Mouse (Mus musculus): ENCODE measurements around the gene Hnrnph1.
A peak's percentile ranks its signal among the peaks of the same experiment; 100 is the strongest.
"Not testable (repeated sequence)": the region's sequence is repeated elsewhere in the genome, so short reads cannot be mapped to it uniquely, and the experiment has no call there.

Hnrnph1 gene

DNA sequence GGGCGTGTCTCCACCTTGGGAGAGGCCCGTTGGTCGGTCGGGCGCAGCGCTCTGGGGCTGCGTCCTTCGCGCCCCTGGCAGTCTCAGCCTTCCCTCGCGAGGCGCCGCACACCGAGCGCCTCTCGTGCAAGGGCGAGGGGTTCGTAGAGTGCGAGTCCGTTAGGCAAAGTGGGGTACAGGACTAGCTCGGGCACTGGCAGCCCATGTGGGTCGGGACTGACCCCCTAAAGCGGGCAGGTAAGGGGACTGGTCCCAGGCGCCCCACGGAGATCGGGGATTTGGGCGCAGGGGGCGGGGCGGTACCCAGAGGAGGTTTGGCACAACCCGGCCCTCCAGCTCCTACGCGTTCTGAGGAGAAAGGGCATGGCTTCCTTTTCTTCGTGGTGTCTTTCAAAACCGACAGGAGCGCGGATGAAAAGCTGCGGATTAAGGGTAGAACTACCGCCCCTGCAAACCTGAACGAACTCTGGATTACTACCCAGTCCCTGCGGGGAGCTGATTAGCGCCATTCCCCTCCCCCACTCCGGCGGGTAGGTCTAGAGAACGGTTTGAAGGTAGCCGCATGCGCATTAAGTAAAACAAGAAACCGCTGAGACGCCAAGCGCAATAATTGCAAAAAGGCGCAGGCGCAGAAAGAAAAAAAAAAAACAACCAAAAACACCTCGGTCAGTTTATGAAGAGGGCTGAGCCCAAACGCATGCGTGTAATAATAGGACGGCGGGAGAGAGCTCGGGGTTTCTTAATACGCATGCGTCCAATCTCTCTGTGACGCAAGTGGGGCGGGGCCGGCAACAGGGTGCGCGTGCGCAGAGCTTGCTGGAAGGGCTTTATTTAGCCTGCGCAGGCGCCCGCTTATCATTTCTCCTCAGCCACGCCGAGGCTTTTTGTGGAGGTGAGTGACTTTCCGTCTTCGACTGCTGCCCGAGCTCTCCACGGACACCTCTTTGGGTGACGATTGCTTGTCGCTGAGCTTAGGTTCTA is at the start of gene Hnrnph1:
Gene Hnrnph1, plus strand, starts transcription at position 80 of the 981 bp plus-strand sequence.
- peak; percentile 99 for DNase-seq

GRCm38 (mm10) chr11:50328075-50328625 is 48.6 kb upstream of the Hnrnph1 start:
- DNase-seq: no peak

GRCm38 (mm10) chr11:50329378-50329777 is 47.4 kb upstream of the Hnrnph1 start:
- DNase-seq: no peak

- DNase-seq: no peak
Measured at GRCm38 (mm10) chr11:50333181-50333580, 43.6 kb upstream of the Hnrnph1 start.

- no peak for DNase-seq
Measured at GRCm38 (mm10) chr11:50336126-50336525, 40.7 kb upstream of the Hnrnph1 start.

- DNase-seq: no peak
Measured at GRCm38 (mm10) chr11:50336891-50337290, 39.9 kb upstream of the Hnrnph1 start.

DNA sequence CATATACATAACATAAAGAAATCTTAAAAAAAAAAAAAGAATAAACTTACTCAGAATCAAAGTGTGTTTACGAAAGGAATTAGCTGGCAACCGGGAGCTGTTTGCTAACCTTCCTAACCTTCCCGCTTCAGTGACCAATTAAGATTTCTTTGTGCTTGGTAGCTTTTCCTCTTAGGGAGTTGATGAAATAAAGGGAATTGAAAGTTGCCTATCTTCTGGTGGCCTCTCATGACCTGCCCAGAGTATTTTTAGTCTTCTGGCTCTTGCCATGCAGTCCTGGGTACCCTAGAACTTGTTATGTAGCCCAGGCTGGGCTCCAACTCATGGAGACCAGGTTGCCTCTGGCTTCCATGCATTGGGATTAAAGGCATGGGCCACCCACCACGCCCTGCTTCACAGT is 31.3 kb upstream of the Hnrnph1 start:
- no peak for DNase-seq

DNA sequence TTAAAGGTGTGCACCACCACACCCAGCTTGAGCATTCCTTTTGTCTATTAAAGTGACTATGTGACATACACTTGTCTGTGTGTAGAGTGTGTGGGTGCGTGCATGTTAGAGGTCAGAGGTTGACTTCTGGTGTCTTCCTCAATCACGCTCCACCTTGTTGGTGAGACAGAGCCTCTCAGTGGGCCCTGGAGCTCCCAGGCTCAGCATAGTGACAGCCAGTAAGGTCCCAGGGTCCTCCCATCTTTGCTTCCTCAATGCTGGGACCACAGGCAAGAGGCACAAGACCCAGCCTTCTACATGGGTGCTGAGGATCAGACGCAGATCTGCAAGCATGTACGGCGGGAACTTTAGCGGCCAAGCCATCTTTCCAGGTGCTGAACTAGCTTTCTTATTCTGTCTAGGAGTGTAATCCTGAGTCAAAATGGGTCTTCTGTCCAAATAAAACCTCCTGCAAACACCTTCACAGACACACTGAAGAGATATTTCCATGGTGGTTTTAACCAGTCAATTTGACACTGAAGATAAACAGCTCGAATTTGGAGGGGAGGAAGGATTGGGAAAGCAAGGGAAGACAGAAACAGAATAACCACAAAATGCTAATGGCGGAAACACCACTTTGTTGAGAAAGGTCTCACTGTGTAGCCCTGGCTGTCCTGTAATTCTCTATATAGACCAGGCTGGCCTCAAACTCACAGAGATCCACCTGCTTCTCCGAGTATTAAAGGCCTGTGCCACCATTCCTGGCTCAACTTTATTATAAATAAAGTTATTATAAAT is 30.3 kb upstream of the Hnrnph1 start:
- DNase-seq: no peak

GRCm38 (mm10) chr11:50352177-50352576 is 24.6 kb upstream of the Hnrnph1 start:
- DNase-seq: no peak

DNA sequence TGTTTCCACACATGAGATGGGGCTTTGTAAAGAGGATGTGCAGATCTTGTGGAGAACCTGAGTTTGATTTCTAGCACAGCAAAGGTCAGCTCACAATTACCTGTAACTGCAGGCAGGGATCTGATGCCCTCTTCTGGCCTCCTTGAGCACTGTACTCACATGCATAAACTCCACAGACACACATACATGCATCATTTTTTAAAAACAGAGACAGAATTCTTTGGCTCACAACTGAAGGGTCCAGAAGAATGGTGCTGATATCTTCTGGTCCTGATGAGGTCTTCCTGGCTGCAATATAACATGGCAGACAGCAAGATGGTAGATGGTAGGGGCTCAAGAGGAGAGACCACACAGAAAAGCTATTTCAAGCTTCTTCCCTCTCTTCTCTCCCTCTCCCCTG is 22.6 kb upstream of the Hnrnph1 start, which contains the start of gene Cby3:
Gene Cby3, plus strand, starts transcription at position 301 of the 400 bp plus-strand sequence.
- no peak for DNase-seq

DNA sequence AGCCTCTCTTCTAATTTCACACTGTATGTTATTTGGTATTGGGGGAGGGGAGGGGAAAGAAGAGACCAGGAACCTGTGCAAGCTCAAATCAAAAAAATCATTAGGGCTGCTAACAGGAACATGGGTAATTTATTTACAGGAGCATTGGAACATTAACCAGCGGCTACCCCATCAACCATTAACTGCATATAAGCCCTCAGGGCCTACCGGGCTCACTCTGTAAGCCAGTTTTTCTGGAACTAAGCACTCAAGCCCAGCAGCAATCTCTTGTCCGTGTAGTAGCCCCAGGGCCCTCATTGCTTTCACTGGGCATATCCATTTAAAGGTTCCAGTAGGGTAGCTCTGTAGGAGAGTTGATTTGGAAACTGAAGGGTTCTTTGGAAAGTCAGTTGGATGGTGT is 21.9 kb upstream of the Hnrnph1 start:
- DNase-seq: no peak

DNA sequence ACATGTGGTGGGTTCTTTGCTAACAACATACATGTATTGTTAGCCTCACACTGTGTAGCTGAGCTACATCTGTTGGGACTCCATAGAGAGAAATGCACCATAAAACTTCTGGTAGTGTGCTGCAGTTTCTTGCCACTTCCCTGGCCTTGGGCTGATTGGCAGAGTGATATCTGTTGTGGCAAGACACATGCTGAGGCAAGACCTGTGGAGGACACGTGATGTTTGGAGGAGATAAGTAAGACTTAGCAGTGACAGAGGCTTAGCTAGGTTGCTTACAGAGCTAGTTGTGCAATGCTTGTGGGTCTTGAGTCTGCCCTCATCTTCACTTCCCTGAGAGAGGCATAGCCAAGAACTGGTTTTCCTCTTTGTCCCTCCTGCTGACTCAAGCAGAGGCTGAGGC is 21.4 kb upstream of the Hnrnph1 start:
- DNase-seq: no peak

- DNase-seq: peak; percentile 67
Measured at GRCm38 (mm10) chr11:50358950-50359861, 17.6 kb upstream of the Hnrnph1 start.

GRCm38 (mm10) chr11:50361282-50361681 is 15.5 kb upstream of the Hnrnph1 start:
- not testable (repeated sequence) for DNase-seq

DNA sequence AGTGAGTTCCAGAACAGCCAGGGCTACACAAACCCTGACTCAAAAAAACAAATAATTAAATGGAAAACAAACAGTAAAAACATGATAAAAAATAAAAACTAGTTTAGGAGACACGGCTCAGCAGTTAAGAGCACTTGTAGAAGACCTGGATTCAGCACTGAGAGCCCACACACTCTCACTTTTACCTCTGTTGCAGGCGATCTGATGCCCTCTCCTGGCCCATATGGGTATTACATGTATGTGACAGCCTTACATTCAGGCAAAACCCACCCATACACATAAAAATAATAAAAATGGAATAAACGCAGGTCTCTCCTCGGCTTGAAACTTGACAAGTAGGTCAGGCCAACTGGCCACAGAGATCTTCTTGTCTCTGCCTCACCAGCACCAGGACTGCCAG is 12.2 kb upstream of the Hnrnph1 start:
- DNase-seq: peak; percentile 77

- no peak for DNase-seq
Measured at GRCm38 (mm10) chr11:50365322-50365721, 11.5 kb upstream of the Hnrnph1 start.

- DNase-seq: no peak
Measured at GRCm38 (mm10) chr11:50367531-50367930, 9.3 kb upstream of the Hnrnph1 start.

GRCm38 (mm10) chr11:50369360-50369911 is 7.4 kb upstream of the Hnrnph1 start:
- DNase-seq: no peak

DNA sequence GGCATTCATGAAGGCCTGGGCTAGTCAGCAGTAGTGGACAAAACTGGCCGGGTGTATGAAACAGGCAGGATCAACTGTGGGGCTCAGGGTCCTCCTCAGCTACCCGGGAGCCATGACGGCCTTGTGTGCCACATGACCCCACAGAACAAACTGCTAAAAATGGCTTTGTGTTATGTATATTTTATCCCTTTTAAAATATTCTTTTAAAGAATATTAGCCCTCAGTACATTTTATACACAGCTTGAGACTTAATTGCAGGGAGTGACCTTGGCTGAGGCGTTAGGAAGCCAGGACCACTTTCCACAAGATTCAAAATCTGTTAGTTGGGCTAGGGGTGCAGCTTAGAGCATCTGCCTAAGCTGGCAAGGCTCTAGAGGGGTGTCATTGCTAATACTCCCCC is 5.8 kb upstream of the Hnrnph1 start:
- DNase-seq: no peak

GRCm38 (mm10) chr11:50371399-50371841 is 5.4 kb upstream of the Hnrnph1 start:
- DNase-seq: peak; percentile 72

GRCm38 (mm10) chr11:50371911-50372310 is 4.9 kb upstream of the Hnrnph1 start:
- no peak for DNase-seq

DNA sequence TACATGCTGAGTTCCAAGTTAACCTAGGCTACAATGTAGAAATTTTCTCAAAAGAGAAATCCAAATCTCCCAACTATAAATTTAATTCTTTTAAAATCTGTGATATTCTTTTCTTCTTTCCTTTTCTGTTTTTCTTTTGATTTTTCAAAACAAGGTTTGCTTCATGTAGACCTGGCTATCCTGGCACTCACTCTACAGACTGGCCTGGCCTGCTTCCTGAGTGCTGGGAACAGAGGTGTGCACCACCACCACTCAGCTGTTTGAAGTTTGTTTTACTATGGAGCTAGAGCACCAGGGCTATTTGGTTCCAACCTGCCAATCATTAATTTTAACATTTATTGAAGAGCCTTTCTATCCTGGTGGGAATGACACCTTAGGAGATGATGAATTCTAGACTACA is 3.7 kb upstream of the Hnrnph1 start:
- no peak for DNase-seq

All from right cerebral cortex, postnatal 4 days (tissue).